Mouse (Mus musculus) limb, embryonic 14.5 days (tissue): Measurements from ENCODE around the gene Tbc1d10c. TPM values are rescaled to one million over a fixed set of nuclear protein-coding genes. Genes with fewer than 3 reads are reported as not detected.
A peak's percentile ranks its signal among the peaks of the same experiment; 100 is the strongest.

Experiments
- ATAC-seq: fragments of 200-750 bp; cut with Nextera tagmentation; 2 replicates; pipeline ENCODE4 v1.8.0; 2017; ENCODE audit warnings: low read depth, moderate number of reproducible peaks, moderate TSS enrichment; ENCODE audit not compliant: low FRiP score
- DNase-seq: peaks from one replicate; pipeline ENCODE4 v3.0.0-alpha.2; 2015; ENCODE audit warnings: low spot score
- H3K27ac ChIP-seq: fragments of 300-500 bp; sonication (generic); replicated peaks from 2 replicates; pipeline ENCODE4 v1.5.1; 2014; ENCODE audit warnings: low read depth, mild to moderate bottlenecking, low read length, moderate library complexity, mixed read lengths
- H3K27me3 ChIP-seq: fragments of 300-500 bp; sonication (generic); 2 replicates; pipeline ENCODE4 v1.6.1; 2014; ENCODE audit warnings: low read length, mixed read lengths; ENCODE audit not compliant: control insufficient read depth, insufficient read depth
- H3K36me3 ChIP-seq: fragments of 300-500 bp; sonication (generic); 2 replicates; pipeline ENCODE4 v1.6.1; 2014; ENCODE audit warnings: mild to moderate bottlenecking, low read length, moderate library complexity, mixed read lengths; ENCODE audit not compliant: control insufficient read depth, insufficient read depth
- H3K4me1 ChIP-seq: fragments of 300-500 bp; sonication (generic); 2 replicates; pipeline ENCODE4 v1.6.1; 2014; ENCODE audit warnings: antibody characterized with exemption, low read length, mixed read lengths; ENCODE audit not compliant: control insufficient read depth, insufficient read depth
- H3K4me2 ChIP-seq: fragments of 300-500 bp; sonication (generic); replicated peaks from 2 replicates; pipeline ENCODE4 v1.6.1; 2014; ENCODE audit warnings: low read depth, mild to moderate bottlenecking, low read length, moderate library complexity; ENCODE audit not compliant: severe bottlenecking
- H3K4me3 ChIP-seq: fragments of 300-500 bp; sonication (generic); replicated peaks from 2 replicates; pipeline ENCODE4 v1.5.1; 2014; ENCODE audit warnings: low read length
- H3K9ac ChIP-seq: fragments of 300-500 bp; sonication (generic); 2 replicates; pipeline ENCODE4 v1.6.1; 2014; ENCODE audit warnings: mild to moderate bottlenecking, low read depth, low read length, moderate library complexity; ENCODE audit not compliant: severe bottlenecking
- H3K9me3 ChIP-seq: fragments of 300-500 bp; sonication (generic); 2 replicates; pipeline ENCODE4 v1.6.1; 2016; ENCODE audit warnings: low read length; ENCODE audit not compliant: control insufficient read depth
- POLR2A ChIP-seq: fragments of 200-500 bp; IDR thresholded peaks from 2 replicates; pipeline ENCODE4 v1.8.0; 2012; ENCODE audit warnings: inconsistent platforms, mild to moderate bottlenecking, moderate library complexity, borderline replicate concordance; ENCODE audit not compliant: insufficient read depth, insufficient read length; ENCODE audit errors: extremely low read depth
- WGBS: fragments of 180-500 bp; shearing (Covaris S2); extraction: QIAGEN DNeasy Blood & Tissue Kit; methylation state at CpG from one replicate; pipeline ENCODE4 v1.1.7; 2014; 5-methylcytosine and 5-hydroxymethylcytosine counted together
- polyA plus RNA-seq, 2 experiments: library from polyadenylated mRNA; depleted of rRNA in 1 of 2; stranded (reverse) in 1 of 2; unstranded in 1 of 2; fragments of >200 nt; fragmentation: Nextera tagmentation in 1 of 2; extraction: Ambion mirVana in 1 of 2; gene quantifications; 2 replicates each; pipeline versions ENCODE4 v1.2.1 to v1.2.3; 2012 to 2014

Gene Tbc1d10c
- polyA plus RNA-seq, 2 experiments, result 3.9 to 4.5 TPM

DNA sequence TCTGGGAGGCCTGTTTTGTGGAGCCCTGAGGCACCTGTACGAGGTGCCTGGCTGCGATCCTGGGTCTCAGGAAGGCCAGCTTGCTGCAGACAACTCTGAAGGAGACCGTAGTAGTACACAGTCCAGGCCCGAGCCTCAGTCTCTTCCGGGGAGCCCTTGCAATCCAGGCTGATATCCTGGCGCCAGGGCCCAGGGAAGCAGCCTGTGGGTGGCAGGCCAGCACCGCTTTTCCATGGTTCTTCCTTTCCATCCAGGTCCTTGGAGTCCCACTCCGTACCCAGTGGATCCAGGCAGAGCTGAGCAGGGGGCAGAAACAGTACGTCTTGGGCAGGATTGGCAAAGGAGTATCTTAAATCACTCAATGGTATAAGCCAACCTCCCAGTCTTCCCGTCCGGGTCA, 18.2 kb downstream of the Tbc1d10c start:
- Histone ChIP-seq H3K27me3 (no peaks in the 10 kb centered on the region), H3K36me3 (no peaks in the 10 kb centered on the region), H3K4me3 (no peak overlapping the region), H3K4me2 (no peak overlapping the region), H3K4me1 (peaks cover 16% of the 10 kb centered on the region), H3K9me3 (no peaks in the 10 kb centered on the region), H3K27ac (no peak overlapping the region), H3K9ac (no peak overlapping the region)
- WGBS, result 58% methylated on average over 11 of the region's 11 CpGs
- no peak for DNase-seq
- no peak for ATAC-seq
- TF ChIP-seq POLR2A, result no peak

DNA sequence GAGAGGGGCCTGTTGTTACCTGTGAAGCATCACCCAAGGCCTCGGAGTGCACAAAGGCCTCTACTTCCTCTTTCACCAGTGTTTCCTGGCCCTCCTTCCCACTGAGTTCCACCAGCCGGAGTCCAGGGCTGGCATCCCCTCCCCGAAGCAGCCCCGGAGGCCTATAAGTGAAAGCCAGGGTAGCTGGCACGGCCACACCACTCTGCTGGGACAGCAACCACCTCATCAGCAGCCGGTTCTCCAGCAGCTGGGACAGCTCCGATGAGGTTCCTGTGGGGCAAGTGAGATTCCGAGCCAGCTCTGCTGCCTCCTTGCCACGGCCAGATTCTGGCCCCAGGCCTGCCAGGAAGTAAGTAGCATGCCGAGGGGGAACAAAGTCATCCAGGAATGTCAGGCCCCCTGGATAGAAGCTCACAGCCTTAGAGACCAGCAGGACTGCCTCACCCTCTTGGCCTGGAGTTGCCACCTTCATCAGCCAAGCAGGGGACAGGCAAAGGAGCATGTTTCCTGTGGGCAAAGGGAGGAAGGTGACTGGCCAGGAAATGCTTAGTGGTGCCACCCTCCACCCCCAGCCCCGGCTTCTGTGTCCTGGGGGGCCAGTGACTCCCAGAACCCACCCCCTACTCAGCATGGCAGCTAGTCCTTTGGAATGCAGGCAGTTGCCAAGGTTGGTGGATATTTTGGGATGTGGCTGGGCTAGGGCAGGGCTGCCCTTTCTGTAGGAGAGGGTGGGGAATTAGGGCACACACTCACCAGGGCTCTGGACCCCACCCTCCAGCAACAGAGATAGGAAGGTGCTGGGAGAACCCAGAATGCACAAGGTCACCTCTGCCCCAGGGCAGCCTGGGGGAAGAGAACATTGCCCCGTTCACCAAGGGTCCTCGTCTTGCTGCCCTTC, 19.4 kb downstream of the Tbc1d10c start:
- Histone ChIP-seq H3K9ac (0 out of 2 replicates have a peak overlapping the region, but pooled peaks have one; percentile 21), H3K27ac (no peak overlapping the region), H3K36me3 (no peaks in the 10 kb centered on the region), H3K4me2 (no peak overlapping the region), H3K4me3 (no peak overlapping the region), H3K9me3 (no peaks in the 10 kb centered on the region), H3K27me3 (no peaks in the 10 kb centered on the region), H3K4me1 (peaks cover 16% of the 10 kb centered on the region)
- ATAC-seq, result no peak
- WGBS, result 64% methylated on average over 11 of the region's 13 CpGs
- no peak for DNase-seq
- TF ChIP-seq POLR2A, result no peak

DNA sequence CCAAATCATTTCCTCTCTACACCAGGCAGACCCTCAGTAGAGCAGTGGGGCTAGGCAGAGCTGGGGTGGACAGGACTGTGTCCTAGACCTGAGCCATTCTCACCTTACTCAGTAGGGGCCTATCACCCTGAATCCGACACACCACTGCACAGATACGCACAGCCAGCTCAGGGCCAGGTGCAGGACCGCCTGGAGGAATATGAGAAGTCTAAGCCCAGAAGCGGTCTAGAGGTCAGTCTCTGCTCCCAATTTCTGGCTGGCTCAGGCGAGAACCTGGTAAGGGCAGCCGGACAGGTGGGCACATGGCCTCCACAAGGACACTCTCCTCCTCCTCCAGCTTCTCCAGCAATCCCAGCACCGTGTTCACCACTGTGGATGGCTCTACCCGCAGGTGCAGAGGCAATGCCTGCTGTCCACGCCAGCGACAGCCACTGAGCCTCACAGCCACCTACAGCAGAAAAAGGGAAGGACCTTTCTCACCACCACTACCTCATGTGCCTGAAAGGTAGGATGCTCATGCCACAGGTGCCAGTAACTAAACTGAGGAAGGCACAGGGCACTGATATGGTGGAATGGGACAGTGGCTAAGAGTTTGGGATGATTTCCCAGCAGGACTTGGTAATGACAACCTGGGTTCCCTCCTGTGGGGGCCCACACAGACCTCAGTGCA, 20.2 kb downstream of the Tbc1d10c start:
- H3K4me3 ChIP-seq, result no peak overlapping the region
- H3K36me3 ChIP-seq, result no peaks in the 10 kb centered on the region
- no peaks in the 10 kb centered on the region for H3K9me3 ChIP-seq
- no peak for DNase-seq
- no peaks in the 10 kb centered on the region for H3K27me3 ChIP-seq
- ATAC-seq, result no peak
- no peak overlapping the region for H3K9ac ChIP-seq
- 84% methylated on average over 10 of the region's 10 CpGs for WGBS
- H3K27ac ChIP-seq, result no peak overlapping the region
- peaks cover 16% of the 10 kb centered on the region for H3K4me1 ChIP-seq
- no peak for TF ChIP-seq POLR2A
- no peak overlapping the region for H3K4me2 ChIP-seq

DNA sequence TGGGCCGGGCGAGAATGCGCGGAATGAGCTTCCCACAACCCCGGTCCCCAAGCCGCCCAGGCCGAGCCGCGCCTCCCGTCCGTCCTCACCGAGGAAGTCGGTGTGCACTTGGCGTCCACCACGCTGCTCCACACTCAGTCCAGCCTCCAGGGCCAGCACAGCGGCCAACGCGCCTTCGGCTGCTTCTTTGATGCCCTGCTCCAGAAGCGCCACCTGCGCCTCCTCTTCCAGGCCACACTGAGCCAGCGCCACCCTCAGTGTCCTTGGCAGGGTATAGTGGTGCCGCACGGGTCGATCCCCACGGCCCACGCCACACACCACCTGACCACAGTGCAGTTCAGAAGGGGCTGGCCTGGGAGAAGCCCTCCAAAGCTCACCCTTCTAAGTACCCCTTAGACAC, 21.3 kb downstream of the Tbc1d10c start:
- peak overlapping the region; percentile 94 for H3K4me2 ChIP-seq
- peak overlapping the region; percentile 85 for H3K27ac ChIP-seq
- no peaks in the 10 kb centered on the region for H3K27me3 ChIP-seq
- H3K9ac ChIP-seq, result peak overlapping the region; percentile 86
- peaks cover 13% of the 10 kb centered on the region for H3K4me1 ChIP-seq
- H3K9me3 ChIP-seq, result no peaks in the 10 kb centered on the region
- no peaks in the 10 kb centered on the region for H3K36me3 ChIP-seq
- 12% methylated on average over 24 of the region's 27 CpGs for WGBS
- peak overlapping the region; percentile 50 for H3K4me3 ChIP-seq
- no peak for TF ChIP-seq POLR2A
- ATAC-seq, result peak; percentile 42
- DNase-seq, result no peak

- Histone ChIP-seq H3K4me3 (peak overlapping the region; percentile 50), H3K9ac (peak overlapping the region; percentile 86), H3K27me3 (no peaks in the 10 kb centered on the region), H3K4me1 (peaks cover 13% of the 10 kb centered on the region), H3K4me2 (peak overlapping the region; percentile 94), H3K36me3 (no peaks in the 10 kb centered on the region), H3K9me3 (no peaks in the 10 kb centered on the region), H3K27ac (peak overlapping the region; percentile 85)
- peak; percentile 94 for TF ChIP-seq POLR2A
- ATAC-seq (peak; percentile 95), DNase-seq (peak; percentile 100)
- 3% methylated on average over 43 of the region's 43 CpGs for WGBS
Measured at GRCm38 (mm10) chr19:4169378-4169784, 21.7 kb downstream of the Tbc1d10c start.
